Mouse (Mus musculus) testis, postnatal 14 days (tissue): ENCODE data around the gene Prps1l1.

Experiments
- DNase-seq: peaks from one replicate; pipeline ENCODE4 v3.0.0; 2021; ENCODE audit warnings: low spot score

Gene Prps1l1

GRCm38 (mm10) chr12:34984461-34984860, at the start of gene Prps1l1:
Gene Prps1l1 (plus strand): TSS chr12:34984761.
- no peak for DNase-seq

- no peak for DNase-seq
Observed at GRCm38 (mm10) chr12:34937918-34938317, 46.6 kb upstream of the Prps1l1 start.

GRCm38 (mm10) chr12:34949066-34949706, 35.4 kb upstream of the Prps1l1 start:
- DNase-seq: no peak

- no peak for DNase-seq
Observed at GRCm38 (mm10) chr12:34975991-34976390, 8.6 kb upstream of the Prps1l1 start.

- no peak for DNase-seq
Observed at GRCm38 (mm10) chr12:34985865-34986264, 1.3 kb downstream of the Prps1l1 start.

GRCm38 (mm10) chr12:34989537-34990200, 5.1 kb downstream of the Prps1l1 start:
- no peak for DNase-seq

GRCm38 (mm10) chr12:34990387-34990786, 5.8 kb downstream of the Prps1l1 start:
- no peak for DNase-seq

- no peak for DNase-seq
Observed at GRCm38 (mm10) chr12:34991900-34992299, 7.3 kb downstream of the Prps1l1 start.

GRCm38 (mm10) chr12:34997597-34998182, 13.1 kb downstream of the Prps1l1 start:
- no peak for DNase-seq

- DNase-seq: no peak
Observed at GRCm38 (mm10) chr12:34998778-34999467, 14.4 kb downstream of the Prps1l1 start.

- DNase-seq: no peak
Observed at GRCm38 (mm10) chr12:35000323-35000722, 15.8 kb downstream of the Prps1l1 start.

GRCm38 (mm10) chr12:35005748-35006147, 21.2 kb downstream of the Prps1l1 start:
- no peak for DNase-seq

- no peak for DNase-seq
Observed at GRCm38 (mm10) chr12:35007851-35008250, 23.3 kb downstream of the Prps1l1 start.

GRCm38 (mm10) chr12:35008340-35009137, 24.0 kb downstream of the Prps1l1 start:
- DNase-seq: no peak

- DNase-seq: no peak
Observed at GRCm38 (mm10) chr12:35011462-35011861, 26.9 kb downstream of the Prps1l1 start.

- DNase-seq: no peak
Observed at GRCm38 (mm10) chr12:35013950-35014349, 29.4 kb downstream of the Prps1l1 start.

GRCm38 (mm10) chr12:35016056-35016455, 31.5 kb downstream of the Prps1l1 start:
- DNase-seq: no peak

GRCm38 (mm10) chr12:35016481-35017250, 32.1 kb downstream of the Prps1l1 start:
- no peak for DNase-seq

GRCm38 (mm10) chr12:35018679-35019237, 34.2 kb downstream of the Prps1l1 start:
- DNase-seq: no peak

GRCm38 (mm10) chr12:35021285-35021684, 36.7 kb downstream of the Prps1l1 start:
- DNase-seq: no peak

GRCm38 (mm10) chr12:35022066-35022465, 37.5 kb downstream of the Prps1l1 start:
- DNase-seq: no peak
